Mouse (Mus musculus) spleen, postnatal 0 days (tissue): ENCODE results near the gene Zfp688. TPM values are rescaled to one million over a fixed set of nuclear protein-coding genes. Genes with fewer than 3 reads are reported as not detected.

Experiments
- polyA plus RNA-seq: library from polyadenylated mRNA; unstranded; fragments of >200 nt; fragmentation: Nextera tagmentation; extraction: Ambion mirVana; gene quantifications from 2 replicates; pipeline ENCODE4 v1.2.1, GENCODE M21; 2015

The Zfp688 gene
- polyA plus RNA-seq, result 17.4 and 22.2 TPM in 2 replicates

DNA sequence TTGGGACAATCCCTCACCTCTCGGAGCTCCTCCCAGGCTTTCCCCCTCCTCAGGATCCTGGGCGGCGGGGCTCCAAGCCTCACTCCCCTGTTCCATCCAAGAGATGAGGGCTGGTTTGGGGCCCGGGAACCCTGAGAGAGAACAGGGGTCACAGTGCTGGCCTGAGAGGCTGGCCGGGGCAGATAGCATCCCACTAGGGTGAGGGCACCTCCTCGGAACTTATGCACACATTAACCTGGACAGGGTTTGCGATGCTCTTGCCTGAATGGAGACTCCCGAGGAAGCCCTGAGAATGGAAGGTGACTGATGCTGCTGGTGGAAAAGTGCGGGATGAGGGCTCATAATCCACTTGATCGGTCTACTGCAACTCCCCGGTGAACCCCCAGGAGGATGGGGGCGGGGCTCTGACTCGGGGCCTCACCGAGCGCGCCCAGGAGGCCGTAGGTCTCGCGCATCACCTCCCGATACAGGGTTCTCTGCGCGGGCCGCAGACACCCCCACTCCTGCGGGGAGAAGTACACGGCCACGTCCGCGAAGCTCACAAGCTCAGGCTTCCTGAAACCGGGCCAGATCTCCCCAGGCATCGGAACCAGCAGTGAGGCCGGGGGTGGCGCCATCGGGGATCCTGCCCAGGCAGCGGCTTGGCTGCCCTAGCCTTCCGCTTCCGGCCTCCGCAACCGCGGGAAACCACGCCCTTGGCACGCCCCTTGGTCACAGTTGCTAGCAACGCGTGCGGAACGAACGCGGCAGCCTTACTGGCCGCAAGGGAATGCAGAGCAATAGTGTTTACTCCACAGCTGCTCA is at the start of gene Zfp688:
Zfp688 (minus strand) TSS at position 681 of the 804 bp plus-strand sequence.

DNA sequence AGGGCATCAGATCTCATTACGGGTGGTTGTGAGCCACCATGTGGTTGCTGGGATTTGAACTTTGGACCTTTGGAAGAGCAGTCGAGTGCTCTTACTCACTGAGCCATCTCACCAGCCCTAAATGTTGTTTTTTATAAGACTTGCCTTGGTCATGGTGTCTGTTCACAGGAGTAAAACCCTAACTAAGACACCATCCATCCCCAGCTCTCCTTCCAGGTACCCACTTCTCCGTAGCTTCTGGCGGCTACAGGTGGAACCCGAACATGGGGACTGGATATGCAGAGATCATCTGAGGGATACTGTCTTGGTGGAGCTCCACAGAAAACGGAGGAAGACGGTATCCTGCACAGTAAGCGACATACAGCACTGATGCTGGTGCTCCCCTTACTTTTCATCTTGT is 37.4 kb upstream of the Zfp688 start, which contains the start of gene Prr14:
Prr14 (plus strand) TSS at position 301 of the 400 bp plus-strand sequence.

DNA sequence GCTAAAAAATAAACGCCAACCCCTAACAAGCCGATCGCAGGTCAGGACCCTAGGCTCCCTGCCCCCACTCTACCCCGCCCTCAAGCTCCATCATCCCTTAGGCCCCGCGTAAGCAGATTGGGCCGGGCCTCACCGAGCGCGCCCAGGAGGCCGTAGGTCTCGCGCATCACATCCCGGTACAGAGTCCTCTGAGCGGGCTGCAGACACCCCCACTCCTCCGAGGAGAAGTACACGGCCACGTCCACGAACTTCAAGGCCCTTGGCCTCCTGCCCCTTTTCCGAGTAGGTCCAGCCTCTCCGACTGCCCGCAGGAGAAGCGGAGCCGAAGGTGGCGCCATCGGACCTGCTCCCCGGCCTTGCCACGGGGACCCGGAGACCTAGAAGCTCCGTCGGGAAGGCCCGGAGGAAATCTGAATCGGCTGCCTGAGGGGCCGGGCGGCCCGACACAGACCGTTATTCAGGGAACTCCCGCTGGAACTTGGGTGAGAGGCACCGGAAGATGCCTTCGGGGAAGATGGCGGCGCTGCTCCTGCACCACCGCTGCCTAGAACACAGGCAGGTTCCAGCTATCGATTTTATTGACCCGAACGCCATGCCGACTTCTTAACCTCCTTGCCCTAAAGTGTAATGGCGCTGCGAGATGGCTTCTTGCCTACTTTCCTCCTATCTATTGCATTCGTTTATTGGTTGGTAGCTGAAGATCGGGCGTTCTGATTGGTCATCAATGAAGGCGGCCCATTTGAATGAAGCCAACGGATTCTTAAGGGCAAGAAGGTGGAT is 26.8 kb upstream of the Zfp688 start, which contains the start of gene Zfp689:
Zfp689 (minus strand) TSS at position 638 of the 780 bp plus-strand sequence.

GRCm38 (mm10) chr7:127406002-127406987 is 15.6 kb downstream of the Zfp688 start, which contains the start of gene Zfp764:
Zfp764 (minus strand) TSS chr7:127406822.

DNA sequence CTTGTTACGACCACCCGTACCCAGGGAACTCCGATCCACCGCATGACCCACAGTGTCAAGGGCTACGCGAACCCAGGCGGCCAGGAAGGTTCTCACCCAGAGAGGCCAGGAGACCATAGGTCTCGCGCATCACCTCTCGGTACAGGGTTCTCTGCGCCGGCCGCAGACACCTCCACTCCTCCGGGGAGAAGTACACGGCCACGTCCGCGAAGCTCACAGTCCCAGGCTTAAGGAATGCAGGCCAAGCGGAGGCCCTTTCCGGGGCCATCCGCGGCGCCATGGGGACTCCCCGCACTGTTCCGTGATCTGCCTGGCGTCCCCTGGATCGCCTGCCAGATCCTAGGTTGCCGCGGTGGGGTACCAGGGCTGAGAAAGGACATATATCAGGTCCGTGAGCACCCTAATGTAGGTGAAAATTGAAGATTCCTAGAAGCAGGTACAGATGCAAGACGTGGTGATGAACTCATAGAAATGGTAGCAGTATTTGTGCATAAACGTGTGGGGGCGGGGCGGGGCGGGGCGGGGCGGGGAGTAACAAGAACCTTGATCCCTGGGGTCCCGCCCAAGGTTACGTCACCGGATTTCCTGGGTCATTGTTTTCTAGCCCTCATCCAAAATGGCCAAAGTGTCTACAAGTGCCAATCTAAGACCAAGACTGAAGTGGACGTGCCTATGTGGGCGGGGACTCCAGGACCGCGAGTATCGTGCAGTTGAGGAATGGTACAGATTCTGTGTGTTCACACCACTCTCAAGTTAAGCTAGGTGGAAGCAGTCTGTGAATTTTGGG is 28.5 kb downstream of the Zfp688 start, which contains the start of gene E430018J23Rik:
E430018J23Rik (minus strand) TSS at position 473 of the 787 bp plus-strand sequence.

GRCm38 (mm10) chr7:127386641-127387392 is 35.1 kb downstream of the Zfp688 start, which contains the start of gene 9130019O22Rik:
9130019O22Rik (minus strand) TSS chr7:127387166.

DNA sequence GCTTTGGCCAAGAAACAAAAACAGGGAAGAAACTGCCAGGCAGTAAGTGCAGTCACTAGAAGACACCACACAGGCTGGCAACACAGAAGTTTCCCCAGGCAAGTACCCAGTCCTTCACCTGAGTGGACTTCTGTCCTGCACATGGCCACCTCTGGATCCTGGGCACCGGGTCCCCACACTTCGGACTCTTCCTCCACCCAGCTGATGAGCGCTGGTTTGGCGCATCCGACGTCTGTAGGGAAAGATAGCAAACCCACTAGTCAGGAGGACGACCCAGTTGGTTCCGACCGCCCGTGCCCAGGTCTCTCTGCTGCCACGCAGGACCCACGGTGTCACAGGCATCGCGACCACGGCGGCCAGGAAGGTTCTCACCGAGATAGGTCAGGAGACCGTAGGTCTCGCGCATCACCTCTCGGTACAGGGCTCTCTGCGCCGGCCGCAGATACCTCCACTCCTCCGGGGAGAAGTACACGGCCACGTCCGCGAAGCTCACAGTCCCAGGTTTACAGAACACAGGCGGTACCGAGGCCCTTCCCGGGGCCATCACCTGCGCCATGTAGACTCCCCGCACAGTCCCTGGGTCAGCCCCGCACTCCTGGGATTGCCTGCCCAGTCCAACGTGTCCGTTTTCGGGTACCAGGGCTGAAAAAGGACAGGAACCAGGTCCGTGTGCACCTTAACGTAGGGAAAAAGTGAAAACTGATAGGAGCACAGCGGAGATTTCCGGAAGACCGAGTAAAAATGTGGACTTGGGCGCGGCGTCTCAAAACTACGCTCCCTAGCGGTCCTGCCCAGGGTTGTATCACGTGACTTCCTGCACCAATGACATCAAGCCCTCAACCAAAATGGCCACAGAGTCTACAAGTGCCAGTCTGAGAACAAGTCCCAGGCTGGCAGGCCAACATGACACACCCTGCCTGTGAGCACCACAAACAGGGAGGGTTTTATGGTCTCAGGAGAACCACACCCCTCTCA is 46.3 kb downstream of the Zfp688 start, which contains the start of gene Zfp747:
Zfp747 (minus strand) TSS at position 780 of the 975 bp plus-strand sequence.

Other genes with a start within 250 kb of the Zfp688 start
- 27.7 and 29.2 TPM in 2 replicates for gene Cd2bp2, start 226.0 kb downstream of the Zfp688 start, polyA plus RNA-seq
- gene Tbc1d10b, start 213.6 kb downstream of the Zfp688 start, polyA plus RNA-seq, result 21.0 and 22.5 TPM in 2 replicates
- 34.1 and 37.7 TPM in 2 replicates for gene Mylpf, start 213.2 kb downstream of the Zfp688 start, polyA plus RNA-seq
- 10.2 and 11.5 TPM in 2 replicates for gene Zfp553, start 189.0 kb downstream of the Zfp688 start, polyA plus RNA-seq
- 44.4 and 49.3 TPM in 2 replicates for gene Sept1, start 188.9 kb downstream of the Zfp688 start, polyA plus RNA-seq
- 21.4 and 23.5 TPM in 2 replicates for gene Zfp771, start 177.8 kb downstream of the Zfp688 start, polyA plus RNA-seq
- gene Dctpp1, start 161.4 kb downstream of the Zfp688 start, polyA plus RNA-seq, result 87.9 and 90.1 TPM in 2 replicates
- 77.6 and 80.8 TPM in 2 replicates for gene Sephs2, start 148.0 kb downstream of the Zfp688 start, polyA plus RNA-seq
- gene Itgal, start 125.8 kb downstream of the Zfp688 start, polyA plus RNA-seq, result 10.0 and 13.4 TPM in 2 replicates
- gene Zfp768, start 76.5 kb downstream of the Zfp688 start, polyA plus RNA-seq, result 3.2 and 4.1 TPM in 2 replicates
- gene Zfp747, start 46.0 kb downstream of the Zfp688 start, polyA plus RNA-seq, result 2.5 TPM in 2 replicates
- gene 9130019O22Rik, start 34.9 kb downstream of the Zfp688 start, polyA plus RNA-seq, result 1.3 and 1.8 TPM in 2 replicates
- 1.7 and 1.9 TPM in 2 replicates for gene E430018J23Rik, start 28.4 kb downstream of the Zfp688 start, polyA plus RNA-seq
- 1.7 and 2.2 TPM in 2 replicates for gene Zfp764, start 15.2 kb downstream of the Zfp688 start, polyA plus RNA-seq
- gene Zfp689, start 27.1 kb upstream of the Zfp688 start, polyA plus RNA-seq, result 2.5 and 3.2 TPM in 2 replicates
- gene Prr14, start 37.5 kb upstream of the Zfp688 start, polyA plus RNA-seq, result 27.6 and 29.6 TPM in 2 replicates
- 8.0 and 13.0 TPM in 2 replicates for gene Fbrs, start 57.1 kb upstream of the Zfp688 start, polyA plus RNA-seq
- gene Srcap, start 89.9 kb upstream of the Zfp688 start, polyA plus RNA-seq, result 16.1 and 18.0 TPM in 2 replicates
- 9.1 and 10.1 TPM in 2 replicates for gene Gm42715, start 97.5 kb upstream of the Zfp688 start, polyA plus RNA-seq
- gene Tmem265, start 139.3 kb upstream of the Zfp688 start, polyA plus RNA-seq, result 4.8 and 7.5 TPM in 2 replicates
- 30.1 and 30.9 TPM in 2 replicates for gene Phkg2, start 151.3 kb upstream of the Zfp688 start, polyA plus RNA-seq
- 7.6 and 9.4 TPM in 2 replicates for gene Ccdc189, start 166.5 kb upstream of the Zfp688 start, polyA plus RNA-seq
- gene Rnf40, start 166.7 kb upstream of the Zfp688 start, polyA plus RNA-seq, result 22.3 and 22.4 TPM in 2 replicates
- gene Zfp629, start 193.7 kb upstream of the Zfp688 start, polyA plus RNA-seq, result 1.7 and 2.2 TPM in 2 replicates